Mouse (Mus musculus): Measurements from ENCODE around the gene Hoxd4. TPM values are rescaled to one million over a fixed set of nuclear protein-coding genes. Genes with fewer than 3 reads are reported as not detected.

Gene Hoxd4
- polyA plus RNA-seq, 1 experiment, result 0.06 TPM

- H3K4me3 ChIP-seq (replicated peaks), result no peak overlapping the region
Measured at GRCm38 (mm10) chr2:74727640-74728302, 16.0 kb downstream of the Hoxd4 start.

GRCm38 (mm10) chr2:74728303-74728680 is 16.6 kb downstream of the Hoxd4 start:
- no peaks in the 10 kb centered on the region for H3K36me3 ChIP-seq (ENCODE audit: control insufficient read depth)
- no peaks in the 10 kb centered on the region for H3K9me3 ChIP-seq (ENCODE audit: control insufficient read depth, low read length)
- H3K4me3 ChIP-seq (replicated peaks), result no peak overlapping the region
- no peak for TF ChIP-seq GATA1 (IDR thresholded peaks at IDR 0.05; ENCODE audit: low read length)
- no peak for TF ChIP-seq TAL1 (IDR thresholded peaks at IDR 0.05; ENCODE audit: low read length)
- no peaks in the 10 kb centered on the region for H3K4me1 ChIP-seq (ENCODE audit: control insufficient read depth)
- peaks cover 99% of the 10 kb centered on the region for H3K27me3 ChIP-seq (ENCODE audit: control insufficient read depth)

More at GRCm38 (mm10) chr2:74727640-74728302, 16.0 kb downstream of the Hoxd4 start:
- Histone ChIP-seq H3K4me1 (ENCODE audit: control insufficient read depth) (no peaks in the 10 kb centered on the region), H3K36me3 (ENCODE audit: control insufficient read depth) (no peaks in the 10 kb centered on the region), H3K9me3 (ENCODE audit: control insufficient read depth, low read length) (no peaks in the 10 kb centered on the region), H3K27me3 (ENCODE audit: control insufficient read depth) (peaks cover 99% of the 10 kb centered on the region)
- TF ChIP-seq GATA1 (IDR thresholded peaks at IDR 0.05; ENCODE audit: low read length) (no peak), TAL1 (IDR thresholded peaks at IDR 0.05; ENCODE audit: low read length) (no peak)

- Histone ChIP-seq H3K36me3 (ENCODE audit: control insufficient read depth) (no peaks in the 10 kb centered on the region), H3K27me3 (ENCODE audit: control insufficient read depth) (peaks cover 99% of the 10 kb centered on the region), H3K4me3 (replicated peaks) (no peak overlapping the region), H3K4me1 (ENCODE audit: control insufficient read depth) (no peaks in the 10 kb centered on the region), H3K9me3 (ENCODE audit: control insufficient read depth, low read length) (no peaks in the 10 kb centered on the region)
- TF ChIP-seq GATA1 (IDR thresholded peaks at IDR 0.05; ENCODE audit: low read length), result no peak
Measured at GRCm38 (mm10) chr2:74730331-74730730, 18.6 kb downstream of the Hoxd4 start.

GRCm38 (mm10) chr2:74731055-74731454 is 19.3 kb downstream of the Hoxd4 start:
- no peak for TF ChIP-seq TAL1 (IDR thresholded peaks at IDR 0.05; ENCODE audit: low read length)
- Histone ChIP-seq H3K4me1 (ENCODE audit: control insufficient read depth) (no peaks in the 10 kb centered on the region), H3K4me3 (replicated peaks) (no peak overlapping the region), H3K36me3 (ENCODE audit: control insufficient read depth) (no peaks in the 10 kb centered on the region), H3K9me3 (ENCODE audit: control insufficient read depth, low read length) (no peaks in the 10 kb centered on the region), H3K27me3 (ENCODE audit: control insufficient read depth) (peaks cover 99% of the 10 kb centered on the region)

GRCm38 (mm10) chr2:74731799-74732512 is 20.2 kb downstream of the Hoxd4 start:
- Histone ChIP-seq H3K4me1 (ENCODE audit: control insufficient read depth) (no peaks in the 10 kb centered on the region), H3K4me3 (replicated peaks) (no peak overlapping the region), H3K27me3 (ENCODE audit: control insufficient read depth) (peaks cover 99% of the 10 kb centered on the region), H3K36me3 (ENCODE audit: control insufficient read depth) (no peaks in the 10 kb centered on the region), H3K9me3 (ENCODE audit: control insufficient read depth, low read length) (no peaks in the 10 kb centered on the region)
- TF ChIP-seq GATA1 (IDR thresholded peaks at IDR 0.05; ENCODE audit: low read length) (no peak), TAL1 (IDR thresholded peaks at IDR 0.05; ENCODE audit: low read length) (no peak)

- H3K9me3 ChIP-seq (ENCODE audit: control insufficient read depth, low read length), result no peaks in the 10 kb centered on the region
- H3K4me3 ChIP-seq (replicated peaks), result no peak overlapping the region
- TF ChIP-seq GATA1 (IDR thresholded peaks at IDR 0.05; ENCODE audit: low read length), result no peak
- TF ChIP-seq TAL1 (IDR thresholded peaks at IDR 0.05; ENCODE audit: low read length), result no peak
- H3K4me1 ChIP-seq (ENCODE audit: control insufficient read depth), result no peaks in the 10 kb centered on the region
- H3K27me3 ChIP-seq (ENCODE audit: control insufficient read depth), result peaks cover 99% of the 10 kb centered on the region
- no peaks in the 10 kb centered on the region for H3K36me3 ChIP-seq (ENCODE audit: control insufficient read depth)
Measured at GRCm38 (mm10) chr2:74732513-74733316, 21.0 kb downstream of the Hoxd4 start.

- Histone ChIP-seq H3K27me3 (ENCODE audit: control insufficient read depth) (peaks cover 99% of the 10 kb centered on the region), H3K4me1 (ENCODE audit: control insufficient read depth) (no peaks in the 10 kb centered on the region), H3K9me3 (ENCODE audit: control insufficient read depth, low read length) (no peaks in the 10 kb centered on the region), H3K36me3 (ENCODE audit: control insufficient read depth) (no peaks in the 10 kb centered on the region), H3K4me3 (replicated peaks) (no peak overlapping the region)
- TF ChIP-seq GATA1 (IDR thresholded peaks at IDR 0.05; ENCODE audit: low read length), result no peak
- TF ChIP-seq TAL1 (IDR thresholded peaks at IDR 0.05; ENCODE audit: low read length), result no peak
Measured at GRCm38 (mm10) chr2:74733317-74733661, 21.6 kb downstream of the Hoxd4 start.

- TF ChIP-seq TAL1 (IDR thresholded peaks at IDR 0.05; ENCODE audit: low read length) (no peak), GATA1 (IDR thresholded peaks at IDR 0.05; ENCODE audit: low read length) (no peak)
- Histone ChIP-seq H3K4me1 (ENCODE audit: control insufficient read depth) (no peaks in the 10 kb centered on the region), H3K36me3 (ENCODE audit: control insufficient read depth) (no peaks in the 10 kb centered on the region), H3K4me3 (replicated peaks) (no peak overlapping the region), H3K27me3 (ENCODE audit: control insufficient read depth) (peaks cover 99% of the 10 kb centered on the region), H3K9me3 (ENCODE audit: control insufficient read depth, low read length) (no peaks in the 10 kb centered on the region)
Measured at GRCm38 (mm10) chr2:74733765-74734164, 22.0 kb downstream of the Hoxd4 start.

GRCm38 (mm10) chr2:74734451-74734850 is 22.7 kb downstream of the Hoxd4 start:
- no peak for TF ChIP-seq GATA1 (IDR thresholded peaks at IDR 0.05; ENCODE audit: low read length)
- no peak for TF ChIP-seq TAL1 (IDR thresholded peaks at IDR 0.05; ENCODE audit: low read length)
- Histone ChIP-seq H3K4me1 (ENCODE audit: control insufficient read depth) (no peaks in the 10 kb centered on the region), H3K9me3 (ENCODE audit: control insufficient read depth, low read length) (no peaks in the 10 kb centered on the region), H3K36me3 (ENCODE audit: control insufficient read depth) (no peaks in the 10 kb centered on the region), H3K27me3 (ENCODE audit: control insufficient read depth) (peaks cover 99% of the 10 kb centered on the region), H3K4me3 (replicated peaks) (no peak overlapping the region)
